Mouse (Mus musculus) forebrain, postnatal 0 days (tissue): Measurements from ENCODE around the gene Birc2. TPM values are rescaled to one million over a fixed set of nuclear protein-coding genes. Genes with fewer than 3 reads are reported as not detected.

Experiments
- ATAC-seq: fragments of 200-750 bp; cut with Nextera tagmentation; 2 replicates; pipeline ENCODE4 v1.8.0; 2017; ENCODE audit warnings: mild to moderate bottlenecking, moderate library complexity
- DNase-seq: peaks from one replicate; pipeline ENCODE4 v3.0.0-alpha.2; 2015
- H3K27ac ChIP-seq: fragments of 300-500 bp; sonication (generic); 2 replicates; pipeline ENCODE4 v1.5.1; 2014; ENCODE audit warnings: low read depth, mild to moderate bottlenecking, antibody characterized with exemption, low read length, moderate library complexity, mixed read lengths
- H3K27me3 ChIP-seq: fragments of 300-500 bp; sonication (generic); 2 replicates; pipeline ENCODE4 v1.6.1; 2014; ENCODE audit warnings: mild to moderate bottlenecking, low read length, mixed read lengths; ENCODE audit not compliant: insufficient read depth
- H3K36me3 ChIP-seq: fragments of 300-500 bp; sonication (generic); 2 replicates; pipeline ENCODE4 v1.6.1; 2014; ENCODE audit warnings: mild to moderate bottlenecking, moderate library complexity; ENCODE audit not compliant: insufficient read depth
- H3K4me1 ChIP-seq: fragments of 300-500 bp; sonication (generic); 2 replicates; pipeline ENCODE4 v1.6.1; 2014; ENCODE audit warnings: antibody characterized with exemption; ENCODE audit not compliant: insufficient read depth
- H3K4me2 ChIP-seq: fragments of 300-500 bp; sonication (generic); 2 replicates; pipeline ENCODE4 v1.6.1; 2014; ENCODE audit warnings: low read depth, mild to moderate bottlenecking, moderate library complexity
- H3K4me3 ChIP-seq: fragments of 300-500 bp; sonication (generic); 2 replicates; pipeline ENCODE4 v1.5.1; 2014; ENCODE audit warnings: low read depth, low read length, mixed read lengths
- H3K9ac ChIP-seq: fragments of 300-500 bp; sonication (generic); 2 replicates; pipeline ENCODE4 v1.6.1; 2014; ENCODE audit warnings: mild to moderate bottlenecking
- H3K9me3 ChIP-seq: fragments of 300-500 bp; sonication (generic); 2 replicates; pipeline ENCODE4 v1.6.1; 2016; ENCODE audit warnings: low read length
- CTCF ChIP-seq: sonication (generic); IDR thresholded peaks from 2 replicates; pipeline ENCODE4 v1.5.1; 2016; ENCODE audit warnings: antibody characterized with exemption, control low read depth, low read depth
- WGBS: fragments of 180-500 bp; shearing (Covaris S2); extraction: QIAGEN DNeasy Blood & Tissue Kit; methylation state at CpG from one replicate; pipeline ENCODE4 v1.1.7; 2014; 5-methylcytosine and 5-hydroxymethylcytosine counted together
- polyA plus RNA-seq: library from polyadenylated mRNA; unstranded; fragments of >200 nt; fragmentation: Nextera tagmentation; extraction: Ambion mirVana; gene quantifications from 2 replicates; pipeline ENCODE4 v1.2.1, GENCODE M21; 2015
- total RNA-seq: library from RNA; depleted of rRNA; stranded (reverse); fragments of >200 nt; gene quantifications from 2 replicates; pipeline ENCODE4 v1.2.3, GENCODE M21; 2014

Gene Birc2
- total and polyA plus RNA-seq, 2 experiments from 2014 or later = 28.8 to 54.2 TPM

- Histone ChIP-seq H3K27ac (no peak overlapping the region), H3K4me1 (no peaks in the 10 kb centered on the region), H3K27me3 (no peaks in the 10 kb centered on the region), H3K4me3 (no peak overlapping the region), H3K36me3 (peaks cover 5% of the 10 kb centered on the region; the same call in 1 of the 2 replicates), H3K4me2 (no peak overlapping the region), H3K9ac (no peak overlapping the region), H3K9me3 (no peaks in the 10 kb centered on the region)
- ATAC-seq (no peak), DNase-seq (no peak)
- WGBS = 84% methylated on average over 3 of the region's 3 CpGs
- TF ChIP-seq CTCF = no peak
Measured at GRCm38 (mm10) chr9:7775986-7776385, 60.9 kb downstream of the Birc2 start.

- no peak overlapping the region for H3K4me3 ChIP-seq
- no peak overlapping the region for H3K27ac ChIP-seq
- DNase-seq (no peak), ATAC-seq (peak; percentile 32; the same call in 1 of the 2 replicates)
- no peak overlapping the region for H3K4me2 ChIP-seq
- H3K4me1 ChIP-seq = no peaks in the 10 kb centered on the region
- 91% methylated on average over 2 of the region's 2 CpGs for WGBS
- peaks cover 5% of the 10 kb centered on the region; the same call in 1 of the 2 replicates for H3K36me3 ChIP-seq
- H3K27me3 ChIP-seq = no peaks in the 10 kb centered on the region
- H3K9me3 ChIP-seq = no peaks in the 10 kb centered on the region
- no peak overlapping the region for H3K9ac ChIP-seq
- TF ChIP-seq CTCF = no peak
Measured at GRCm38 (mm10) chr9:7775011-7775410, 61.9 kb downstream of the Birc2 start.

- no peak for TF ChIP-seq CTCF
- Histone ChIP-seq H3K27ac (no peak overlapping the region), H3K9ac (no peak overlapping the region), H3K27me3 (no peaks in the 10 kb centered on the region), H3K36me3 (peaks cover 5% of the 10 kb centered on the region; the same call in 1 of the 2 replicates), H3K4me1 (no peaks in the 10 kb centered on the region), H3K4me3 (no peak overlapping the region), H3K9me3 (no peaks in the 10 kb centered on the region), H3K4me2 (no peak overlapping the region)
- ATAC-seq (no peak), DNase-seq (no peak)
- WGBS = 93% methylated on average over 10 of the region's 10 CpGs
Measured at GRCm38 (mm10) chr9:7774538-7774937, 62.3 kb downstream of the Birc2 start.

- H3K36me3 ChIP-seq = no peaks in the 10 kb centered on the region; the same call in 1 of the 2 replicates
- no peak for ATAC-seq
- TF ChIP-seq CTCF = no peak
- 93% methylated on average over 5 of the region's 5 CpGs for whole genome bisulfite sequencing
- H3K4me3 ChIP-seq = no peak overlapping the region
- no peak for DNase-seq
- no peaks in the 10 kb centered on the region for H3K9me3 ChIP-seq
- H3K27me3 ChIP-seq = no peaks in the 10 kb centered on the region
- H3K4me1 ChIP-seq = no peaks in the 10 kb centered on the region
- H3K4me2 ChIP-seq = no peak overlapping the region
- no peak overlapping the region for H3K27ac ChIP-seq
- no peak overlapping the region for H3K9ac ChIP-seq
Measured at GRCm38 (mm10) chr9:7773686-7774085, 63.2 kb downstream of the Birc2 start.

DNA sequence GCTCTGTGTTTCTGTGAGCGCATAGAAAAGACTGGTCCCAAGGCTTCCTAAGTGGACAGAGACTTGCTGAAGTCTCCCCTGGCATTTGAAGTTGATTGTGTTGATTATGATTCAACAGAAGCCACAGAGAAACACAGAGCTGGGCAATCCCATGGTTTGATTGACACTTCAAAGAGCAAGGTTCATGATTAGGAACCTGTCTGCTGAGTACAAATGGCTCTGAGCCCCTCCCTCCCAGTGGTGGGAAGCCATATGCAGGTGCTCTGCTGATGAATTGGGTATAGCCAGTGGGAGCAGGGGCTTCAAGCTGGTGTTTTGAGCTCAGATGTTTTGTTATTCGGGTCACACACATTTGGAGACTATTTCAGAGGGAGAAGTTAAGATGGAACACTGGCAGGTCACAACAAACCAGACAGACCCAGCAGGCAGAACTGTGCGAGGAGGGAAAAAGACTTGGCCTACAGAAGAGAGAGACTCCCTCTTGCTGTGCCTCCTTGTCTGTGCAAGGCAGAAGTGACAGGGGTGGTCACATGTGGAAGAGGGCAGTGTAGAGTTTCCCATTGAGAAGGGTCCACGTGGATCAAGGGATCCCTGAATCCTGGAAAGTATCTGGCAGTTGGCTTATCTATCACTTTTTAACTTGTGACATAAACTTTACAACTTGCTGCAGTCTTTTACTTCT, 64.0 kb downstream of the Birc2 start:
- Histone ChIP-seq H3K36me3 (no peaks in the 10 kb centered on the region), H3K4me3 (no peak overlapping the region), H3K27ac (no peak overlapping the region), H3K4me1 (0 out of 2 replicates have a peak, but pooled peaks cover 5% of the 10 kb centered on the region), H3K27me3 (no peaks in the 10 kb centered on the region), H3K9ac (no peak overlapping the region), H3K9me3 (no peaks in the 10 kb centered on the region), H3K4me2 (no peak overlapping the region)
- no peak for ATAC-seq
- no peak for TF ChIP-seq CTCF
- WGBS = 71% methylated on average over 4 of the region's 4 CpGs
- DNase-seq = no peak

DNA sequence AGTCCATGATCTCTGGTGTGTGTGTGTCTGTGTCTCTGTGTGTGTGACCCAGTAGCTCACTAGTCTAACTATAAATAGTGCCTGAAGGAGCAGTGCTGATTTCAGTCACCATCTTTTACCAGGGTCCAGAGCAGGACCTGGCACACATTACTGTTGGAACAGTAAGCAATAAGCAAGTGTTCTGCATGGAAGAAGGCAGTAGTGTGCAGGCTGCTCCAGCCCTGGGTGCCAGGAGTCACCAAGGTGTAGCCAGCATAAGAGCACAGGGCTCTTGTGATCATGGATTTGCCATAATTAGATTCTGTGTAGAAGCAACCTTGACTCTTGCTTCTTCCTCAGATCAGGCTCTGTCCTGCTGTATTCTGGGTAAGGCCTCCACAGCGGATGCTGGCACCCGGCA, 64.5 kb downstream of the Birc2 start:
- 77% methylated on average over 2 of the region's 2 CpGs for WGBS
- Histone ChIP-seq H3K9me3 (no peaks in the 10 kb centered on the region), H3K27ac (no peak overlapping the region), H3K4me2 (no peak overlapping the region), H3K4me3 (no peak overlapping the region), H3K9ac (no peak overlapping the region), H3K27me3 (no peaks in the 10 kb centered on the region), H3K4me1 (0 out of 2 replicates have a peak, but pooled peaks cover 5% of the 10 kb centered on the region), H3K36me3 (no peaks in the 10 kb centered on the region)
- TF ChIP-seq CTCF = no peak
- DNase-seq (no peak), ATAC-seq (no peak)

DNA sequence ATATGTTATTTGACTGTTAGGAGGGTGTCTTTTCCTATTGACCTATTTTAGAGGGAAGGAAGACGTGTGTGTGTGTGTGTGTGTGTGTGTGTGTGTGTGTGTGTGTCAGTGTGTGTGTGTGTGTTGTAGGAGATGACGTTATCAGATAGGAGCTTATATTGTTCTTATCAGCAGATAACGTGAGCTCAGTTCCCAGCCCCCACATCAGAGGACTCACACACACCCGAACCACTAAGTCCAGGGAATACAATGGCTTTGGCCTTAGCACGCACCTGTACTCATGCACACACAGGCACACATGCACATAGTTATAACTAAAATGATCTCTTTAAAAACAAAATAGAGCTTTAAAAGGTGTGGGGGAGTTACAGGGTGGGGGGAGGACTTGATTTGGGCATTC, 67.4 kb downstream of the Birc2 start:
- no peak for TF ChIP-seq CTCF
- Histone ChIP-seq H3K36me3 (no peaks in the 10 kb centered on the region), H3K9me3 (no peaks in the 10 kb centered on the region), H3K4me3 (no peak overlapping the region), H3K27me3 (no peaks in the 10 kb centered on the region), H3K27ac (no peak overlapping the region), H3K9ac (no peak overlapping the region), H3K4me2 (no peak overlapping the region), H3K4me1 (peaks cover 11% of the 10 kb centered on the region; the same call in 1 of the 2 replicates)
- ATAC-seq (no peak), DNase-seq (no peak)
- WGBS = 87% methylated on average over 5 of the region's 5 CpGs
